Mouse (Mus musculus) CH12.LX (cell line): ENCODE results near the gene Fev. TPM values are rescaled to one million over a fixed set of nuclear protein-coding genes. Genes with fewer than 3 reads are reported as not detected.

Experiments
- DNase-seq: peaks from one replicate; pipeline ENCODE4 v3.0.0-alpha.2; 2013; ENCODE audit errors: extremely low read depth
- H3K27ac ChIP-seq: 2 replicates; pipeline ENCODE4 v1.5.1; 2012; ENCODE audit warnings: low read depth, mild to moderate bottlenecking, control low read depth, moderate library complexity; ENCODE audit not compliant: insufficient read depth
- H3K27me3 ChIP-seq: replicated peaks from 2 replicates; pipeline ENCODE3; 2012; ENCODE audit warnings: inconsistent platforms
- H3K36me3 ChIP-seq, 2 experiments: replicated peaks in 1 of 2; 2 replicates each; pipeline versions ENCODE3 to v1.6.1; 2012; ENCODE audit warnings: inconsistent platforms in 1 of 2, low read length in 1 of 2, mild to moderate bottlenecking in 1 of 2, mixed read lengths in 1 of 2, moderate library complexity in 1 of 2; ENCODE audit not compliant: control insufficient read depth in 1 of 2, insufficient read depth in 1 of 2
- H3K4me1 ChIP-seq, 2 experiments: 2 replicates each; pipeline ENCODE4 v1.6.1; 2012; ENCODE audit warnings: inconsistent platforms in 1 of 2, moderate library complexity in 1 of 2; ENCODE audit not compliant: insufficient read depth in 2 of 2, control insufficient read depth in 1 of 2
- H3K4me2 ChIP-seq: 2 replicates; pipeline ENCODE4 v1.6.1; 2012; ENCODE audit warnings: low read depth, mild to moderate bottlenecking, control low read depth; ENCODE audit not compliant: poor library complexity, insufficient read depth, severe bottlenecking
- H3K4me3 ChIP-seq, 3 experiments: fragments of 150-350 bp in 1 of 3; sonication (generic) in 1 of 3; replicated peaks in 1 of 3; 2 replicates each; pipeline versions ENCODE3 to v1.5.1; 2011 to 2012; ENCODE audit warnings: low read depth in 2 of 3, low read length in 2 of 3, mild to moderate bottlenecking in 2 of 3, moderate library complexity in 2 of 3, control low read depth in 1 of 3, improper control_type of control experiment in 1 of 3, inconsistent platforms in 1 of 3, mixed read lengths in 1 of 3; ENCODE audit not compliant: poor library complexity in 1 of 3
- H3K79me2 ChIP-seq: replicated peaks from 2 replicates; pipeline ENCODE4 v1.6.1; 2012; ENCODE audit warnings: mild to moderate bottlenecking, moderate library complexity; ENCODE audit not compliant: control insufficient read depth, poor library complexity, insufficient read depth, severe bottlenecking; ENCODE audit errors: extremely low read depth
- H3K9ac ChIP-seq: 2 replicates; pipeline ENCODE4 v1.6.1; 2012; ENCODE audit warnings: low read depth, mild to moderate bottlenecking, control low read depth, moderate library complexity; ENCODE audit not compliant: insufficient read depth
- H3K9me3 ChIP-seq: replicated peaks from 2 replicates; pipeline ENCODE3; 2012; ENCODE audit warnings: low read length, inconsistent platforms, mixed read lengths
- BHLHE40 ChIP-seq: IDR thresholded peaks from 2 replicates; pipeline ENCODE4 v1.6.1; 2011; ENCODE audit warnings: mild to moderate bottlenecking, low read depth, low read length, improper control_type of control experiment
- ELF1 ChIP-seq: IDR thresholded peaks from 2 replicates; pipeline ENCODE4 v1.6.1; 2014; ENCODE audit warnings: low read depth, mild to moderate bottlenecking, inconsistent platforms, low read length, improper control_type of control experiment
- HCFC1 ChIP-seq: IDR thresholded peaks from 2 replicates; pipeline ENCODE4 v1.6.1; 2012; ENCODE audit warnings: low read depth, mild to moderate bottlenecking, inconsistent platforms, low read length, improper control_type of control experiment
- IRF4 ChIP-seq: IDR thresholded peaks from 2 replicates; pipeline ENCODE4 v1.6.1; 2014; ENCODE audit warnings: low read depth, mild to moderate bottlenecking, inconsistent platforms, low read length, improper control_type of control experiment
- JUN ChIP-seq: IDR thresholded peaks from 2 replicates; pipeline ENCODE4 v1.6.1; 2011; ENCODE audit warnings: low read depth, mild to moderate bottlenecking, low read length, improper control_type of control experiment, moderate library complexity; ENCODE audit not compliant: insufficient read depth
- KAT2A ChIP-seq: IDR thresholded peaks from 2 replicates; pipeline ENCODE4 v1.6.1; 2012; ENCODE audit warnings: low read length, improper control_type of control experiment, inconsistent platforms; ENCODE audit not compliant: insufficient replicate concordance
- MAFK ChIP-seq: IDR thresholded peaks from 2 replicates; pipeline ENCODE4 v1.6.1; 2011; ENCODE audit warnings: low read length, improper control_type of control experiment; ENCODE audit not compliant: insufficient replicate concordance
- MAZ ChIP-seq: IDR thresholded peaks from 2 replicates; pipeline ENCODE4 v1.6.1; 2012; ENCODE audit warnings: low read depth, mild to moderate bottlenecking, inconsistent platforms, low read length, improper control_type of control experiment, moderate library complexity
- MXI1 ChIP-seq: IDR thresholded peaks from 2 replicates; pipeline ENCODE4 v1.6.1; 2011; ENCODE audit warnings: mild to moderate bottlenecking, low read depth, low read length, improper control_type of control experiment
- NELFE ChIP-seq: IDR thresholded peaks from 2 replicates; pipeline ENCODE4 v1.6.1; 2011; ENCODE audit warnings: low read depth, low read length, improper control_type of control experiment
- PAX5 ChIP-seq: IDR thresholded peaks from 2 replicates; pipeline ENCODE4 v1.6.1; 2012; ENCODE audit warnings: low read length, inconsistent platforms, mixed read lengths
- SIN3A ChIP-seq: IDR thresholded peaks from 2 replicates; pipeline ENCODE4 v1.6.1; 2012; ENCODE audit warnings: low read length, improper control_type of control experiment, inconsistent platforms
- TBP ChIP-seq: conservative IDR thresholded peaks from 2 replicates; pipeline ENCODE4 v1.6.1; 2011; ENCODE audit warnings: low read depth, low read length, improper control_type of control experiment
- USF2 ChIP-seq: conservative IDR thresholded peaks from 2 replicates; pipeline ENCODE4 v1.6.1; 2011; ENCODE audit warnings: low read depth, low read length, improper control_type of control experiment
- ZKSCAN1 ChIP-seq: IDR thresholded peaks from 2 replicates; pipeline ENCODE4 v1.6.1; 2012; ENCODE audit warnings: low read depth, inconsistent platforms, low read length, improper control_type of control experiment, borderline replicate concordance
- ZMIZ1 ChIP-seq: IDR thresholded peaks from 2 replicates; pipeline ENCODE4 v1.6.1; 2012; ENCODE audit warnings: low read depth, mild to moderate bottlenecking, inconsistent platforms, low read length, improper control_type of control experiment
- ZNF384 ChIP-seq: IDR thresholded peaks from 2 replicates; pipeline ENCODE4 v1.6.1; 2012; ENCODE audit warnings: low read depth, low read length, improper control_type of control experiment, inconsistent platforms
- dilution Hi-C: fragments of 300-500 bp; cut with MboI; formaldehyde crosslinking; loops from 2 replicates; pipeline ENCODE4 v1.14.3; 2020; ENCODE audit warnings: low sequenced_read_pairs; ENCODE audit not compliant: extremely low pct_unique_long_range_greater_than_20kb, extremely low pct_ligation_motif_present
- in situ Hi-C: fragments of 300-500 bp; cut with MboI; formaldehyde crosslinking; loops from 3 replicates; pipeline ENCODE4 v1.14.3; 2019; ENCODE audit warnings: low sequenced_read_pairs, low pct_ligation_motif_present, low pct_unique_long_range_greater_than_20kb, mixed read lengths
- polyA plus RNA-seq: library from polyadenylated mRNA; unstranded; fragments of >175 nt; gene quantifications from 2 replicates; pipeline ENCODE4 v1.2.1, GENCODE M21; 2012; ENCODE audit warnings: low read depth; ENCODE audit not compliant: insufficient read length
- total RNA-seq, 2 experiments: library from RNA; depleted of rRNA; stranded (reverse); fragments of 300-350 nt in 1 of 2; fragments of >200 nt in 1 of 2; gene quantifications; 2 replicates each; pipeline ENCODE4 v1.2.3; 2012 to 2014

Fev gene
- total and polyA plus RNA-seq, 3 experiments = not detected

DNA sequence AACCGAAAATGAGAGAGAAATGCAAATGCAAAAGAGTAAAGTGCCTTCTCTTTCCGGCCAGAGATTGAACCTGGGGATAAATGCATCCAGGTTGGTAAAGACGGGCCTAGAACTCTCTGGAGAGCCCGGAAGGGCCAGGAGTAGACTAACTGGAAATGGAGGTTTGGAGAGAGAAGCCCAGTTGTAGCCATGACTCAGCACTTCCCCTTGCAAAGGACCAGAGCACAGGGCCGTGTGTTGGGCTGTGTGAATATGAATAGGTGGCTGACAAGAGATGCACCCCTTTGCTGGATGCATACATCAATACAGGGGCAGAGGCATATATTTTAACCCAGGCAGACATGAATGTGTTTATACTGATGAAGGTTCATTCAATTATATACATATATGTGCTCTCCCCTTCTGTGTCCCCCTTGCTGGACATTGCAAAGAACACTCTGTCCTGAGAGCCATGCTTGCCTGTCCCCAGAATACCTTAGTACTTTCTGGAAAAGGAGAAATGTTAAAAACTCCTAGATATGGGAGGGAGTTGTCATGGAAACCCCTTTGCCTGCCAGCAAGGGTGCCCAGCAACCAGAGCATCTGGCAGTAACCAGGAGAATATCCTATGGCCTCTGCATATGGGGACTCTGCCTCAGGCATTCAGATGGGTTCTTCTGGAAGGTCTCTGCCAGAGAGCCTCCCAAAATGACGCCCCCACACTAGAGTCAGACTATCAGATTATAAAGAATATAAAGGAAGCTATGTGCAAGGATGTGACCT lies 25.8 kb downstream of the Fev start:
- Histone ChIP-seq H3K27me3 (no peaks in the 10 kb centered on the region), H3K4me1 (peaks cover 3 to 19% of the 10 kb centered on the region in 2 experiments; a peak in 3 of 4 replicates), H3K4me2 (peak overlapping the region; percentile 18; the same call in 1 of the 2 replicates), H3K27ac (no peak overlapping the region), H3K4me3 (no peak overlapping the region), H3K36me3 (no peaks in the 10 kb centered on the region)
- dilution Hi-C loops = no loop called here
- no peak for TF ChIP-seq MXI1
- TF ChIP-seq MAFK = peak; percentile 54; the same call in 1 of the 2 replicates
- TF ChIP-seq, all 38 proteins: peak for 1
- Histone ChIP-seq H3K9me3 (peaks cover 14% of the 10 kb centered on the region), H3K9ac (no peak overlapping the region), H3K79me2 (no peaks in the 10 kb centered on the region)
- in situ Hi-C loops = no loop called here
- no peak for DNase-seq

GRCm38 (mm10) chr1:74858805-74859204 lies 26.4 kb downstream of the Fev start:
- peaks cover 3 to 25% of the 10 kb centered on the region in 2 experiments; a peak in 3 of 4 replicates for H3K4me1 ChIP-seq
- no peak for DNase-seq
- in situ Hi-C loops = no loop called here
- H3K27ac ChIP-seq = no peak overlapping the region
- no peak overlapping the region for H3K4me3 ChIP-seq
- H3K4me2 ChIP-seq = peak overlapping the region; percentile 18; the same call in 1 of the 2 replicates
- TF ChIP-seq ZMIZ1 = no peak
- no peak for TF ChIP-seq ZKSCAN1
- TF ChIP-seq JUN = no peak
- no peak for TF ChIP-seq KAT2A
- no peak for TF ChIP-seq BHLHE40
- TF ChIP-seq USF2 = no peak
- TF ChIP-seq HCFC1 = no peak
- no peak for TF ChIP-seq ELF1
- no peak for TF ChIP-seq PAX5
- TF ChIP-seq ZNF384 = no peak
- TF ChIP-seq SIN3A = no peak
- TF ChIP-seq MAZ = no peak
- TF ChIP-seq IRF4 = no peak
- TF ChIP-seq NELFE = no peak
- TF ChIP-seq MXI1 = no peak
- TF ChIP-seq TBP = no peak
- TF ChIP-seq, all 38 proteins: peak for 0
- Histone ChIP-seq H3K36me3 (no peaks in the 10 kb centered on the region), H3K9me3 (peaks cover 14% of the 10 kb centered on the region), H3K27me3 (no peaks in the 10 kb centered on the region), H3K9ac (no peak overlapping the region), H3K79me2 (no peaks in the 10 kb centered on the region)
- dilution Hi-C loops = no loop called here
